Mouse (Mus musculus) embryo, embryonic 10.5 days (tissue): Measurements from ENCODE around the gene Phf2.
A peak's percentile ranks its signal among the peaks of the same experiment; 100 is the strongest.

Experiments
- DNase-seq: peaks from one replicate; pipeline ENCODE4 v3.0.0-alpha.2; 2015; ENCODE audit warnings: low spot score

Phf2 gene

DNA sequence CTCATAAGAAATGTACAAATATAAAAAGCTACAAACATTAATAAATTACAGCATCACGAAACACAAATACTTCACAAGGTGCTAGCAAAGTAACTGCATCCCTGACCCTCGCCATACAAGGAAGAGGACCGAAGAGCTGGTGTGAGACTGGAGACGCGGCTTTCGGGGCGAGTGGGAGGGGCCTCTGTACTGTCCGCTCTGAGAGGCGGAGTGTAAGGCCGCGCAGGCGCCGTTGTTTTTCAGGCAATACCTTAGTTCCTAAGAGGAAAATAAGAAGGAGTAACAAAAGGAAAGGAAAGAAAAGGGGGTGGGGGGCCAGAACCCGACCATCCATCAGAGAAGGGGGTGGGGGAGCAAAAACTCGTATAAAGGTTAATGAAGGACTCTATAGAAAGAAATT is 68.7 kb downstream of the Phf2 start:
- DNase-seq = peak; percentile 30

DNA sequence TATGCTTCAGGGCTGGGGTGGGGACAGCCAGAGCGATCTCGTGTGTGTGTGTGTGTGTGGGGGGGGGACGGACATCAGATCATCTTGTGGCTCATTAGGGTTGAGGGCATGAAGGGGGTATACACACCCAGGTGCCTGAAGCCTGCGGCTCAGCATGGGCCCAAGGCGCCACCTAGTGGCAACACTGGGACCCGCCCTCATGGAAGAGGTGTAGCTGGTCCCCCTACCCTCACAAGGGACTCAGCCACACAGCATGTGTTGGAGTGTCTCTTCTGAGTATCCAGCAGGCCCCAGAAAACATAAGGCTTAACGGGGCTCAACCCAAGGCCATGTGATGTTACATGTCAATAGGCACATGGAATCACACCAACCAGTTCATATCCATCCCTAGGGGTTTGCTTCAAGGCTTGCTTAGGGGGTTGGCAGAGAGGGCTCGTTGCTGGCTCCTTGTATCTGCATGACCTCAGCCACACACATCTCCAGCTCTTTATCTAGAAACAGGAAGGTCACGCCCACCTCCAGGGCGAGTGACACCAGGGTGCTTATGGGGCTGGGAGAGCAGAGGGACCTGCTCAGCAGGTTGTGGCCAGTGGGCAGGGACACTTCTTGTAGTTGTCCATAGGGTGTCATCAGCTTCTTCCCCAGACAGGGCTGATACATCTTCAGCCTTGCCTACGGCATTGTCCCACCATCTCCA is 69.9 kb downstream of the Phf2 start:
- DNase-seq = peak; percentile 78

DNA sequence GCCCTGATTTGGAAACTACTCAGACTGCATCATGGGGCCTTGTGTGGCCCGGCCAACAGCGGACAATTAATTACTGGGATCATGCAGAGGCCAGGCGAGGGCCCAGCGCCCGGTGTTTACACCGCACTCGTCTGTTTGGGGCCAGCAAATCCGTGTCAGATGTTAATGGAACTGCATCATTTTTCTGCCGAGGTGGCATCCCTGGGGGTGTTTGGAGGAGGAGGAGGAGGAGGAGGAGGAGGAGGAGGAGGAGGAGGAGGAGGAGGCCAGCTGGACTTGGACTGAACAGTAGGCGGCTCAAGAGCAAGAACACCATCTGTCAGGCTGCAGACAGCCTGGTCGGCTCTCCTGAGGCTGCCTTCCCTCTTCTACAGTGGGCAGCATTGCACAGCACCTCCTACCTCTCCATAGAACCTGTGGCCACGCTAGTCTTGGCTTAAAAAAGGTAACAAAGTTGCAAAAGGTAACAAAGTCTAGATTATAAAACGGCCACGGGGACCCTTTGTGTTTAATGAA is 72.6 kb downstream of the Phf2 start:
- DNase-seq = peak; percentile 23

DNA sequence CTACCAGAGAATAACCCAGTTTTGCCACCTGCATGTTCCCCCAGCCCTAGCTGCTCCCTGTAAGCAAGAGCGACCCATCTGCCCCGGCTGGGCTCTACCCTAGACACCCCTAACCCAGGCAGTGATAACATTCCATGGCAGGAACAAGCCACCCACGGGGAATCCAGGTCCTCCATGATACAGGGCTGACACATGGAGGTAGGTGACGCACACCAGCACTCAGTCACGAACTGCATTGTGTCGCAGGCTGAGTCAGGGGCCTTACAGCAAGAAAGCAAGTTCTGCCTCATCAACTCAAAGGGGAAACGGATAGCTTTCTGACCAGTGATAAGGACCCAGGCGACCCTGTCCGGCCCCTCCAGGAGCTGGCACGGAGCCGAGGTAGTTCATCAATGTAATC is 74.0 kb downstream of the Phf2 start:
- DNase-seq = no peak

DNA sequence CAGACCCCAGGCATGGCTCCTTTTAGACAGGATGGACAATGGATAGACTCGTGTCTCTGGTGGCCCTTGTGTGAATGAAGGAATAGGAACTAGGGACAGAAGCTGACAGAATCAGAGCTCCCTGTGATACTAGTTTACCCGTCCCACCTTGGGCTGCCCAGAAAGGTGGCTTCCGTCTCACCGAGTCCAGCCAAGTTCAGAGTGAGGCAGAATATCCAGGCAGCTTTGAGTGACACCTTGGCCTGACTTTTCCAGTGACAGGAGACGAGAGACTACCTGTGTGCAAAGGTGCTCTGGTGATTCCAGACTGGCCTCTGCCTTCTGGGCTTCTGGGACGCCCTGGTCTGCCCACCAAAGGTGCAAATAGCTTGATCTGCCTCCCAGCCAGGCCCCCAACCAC is 75.2 kb downstream of the Phf2 start:
- no peak for DNase-seq

DNA sequence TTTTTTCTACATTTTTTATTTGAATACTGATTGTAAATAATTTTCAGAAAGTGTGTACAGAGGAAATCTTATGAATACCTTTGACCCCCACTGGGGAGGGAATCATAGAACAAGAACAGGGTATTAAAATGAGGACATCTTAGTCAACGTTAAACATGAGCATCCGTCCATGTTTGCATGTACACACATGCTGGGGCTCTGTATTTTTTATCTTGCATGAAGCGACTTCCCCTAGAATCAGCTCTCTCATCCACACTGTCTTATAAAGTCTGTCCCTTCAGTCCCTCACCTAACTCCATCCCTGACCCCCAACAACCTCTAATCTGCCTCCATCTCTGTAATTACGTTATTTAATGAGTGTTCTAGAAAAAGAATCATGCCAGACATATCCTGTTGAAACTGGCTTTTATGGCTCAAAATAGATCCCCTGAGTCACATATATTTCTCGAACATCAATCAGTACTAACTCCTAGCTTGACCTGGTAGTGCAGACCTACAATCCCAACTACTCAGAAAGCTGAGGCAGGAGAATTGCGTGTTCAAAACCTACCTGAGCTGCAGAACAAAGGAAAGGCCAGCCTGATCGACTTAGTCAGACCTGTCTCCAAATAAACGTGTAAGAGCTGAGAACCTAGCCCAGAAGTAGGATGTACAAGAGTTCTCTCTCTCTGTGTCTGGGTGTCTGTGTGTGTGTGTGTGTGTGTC is 86.2 kb downstream of the Phf2 start:
- DNase-seq = no peak

DNA sequence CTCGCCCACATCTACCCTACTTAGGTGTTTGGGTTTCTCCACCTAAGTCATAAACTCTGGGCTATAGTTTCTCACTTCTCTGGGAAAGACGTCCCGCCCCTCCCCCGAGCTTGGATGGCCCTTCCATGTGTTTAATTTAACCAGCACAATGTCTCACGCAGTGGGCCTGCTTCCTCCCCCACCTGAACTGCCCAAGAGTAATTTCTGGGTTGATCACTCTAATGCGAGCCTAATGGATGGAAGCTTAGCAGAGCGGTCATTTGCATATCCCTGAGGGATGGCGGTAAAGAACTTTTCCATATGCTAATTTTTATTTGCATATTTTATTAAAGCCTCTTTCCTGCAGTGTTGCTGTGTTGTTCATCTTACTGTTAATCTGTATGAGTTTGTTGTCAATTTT is 86.8 kb downstream of the Phf2 start:
- DNase-seq = no peak

DNA sequence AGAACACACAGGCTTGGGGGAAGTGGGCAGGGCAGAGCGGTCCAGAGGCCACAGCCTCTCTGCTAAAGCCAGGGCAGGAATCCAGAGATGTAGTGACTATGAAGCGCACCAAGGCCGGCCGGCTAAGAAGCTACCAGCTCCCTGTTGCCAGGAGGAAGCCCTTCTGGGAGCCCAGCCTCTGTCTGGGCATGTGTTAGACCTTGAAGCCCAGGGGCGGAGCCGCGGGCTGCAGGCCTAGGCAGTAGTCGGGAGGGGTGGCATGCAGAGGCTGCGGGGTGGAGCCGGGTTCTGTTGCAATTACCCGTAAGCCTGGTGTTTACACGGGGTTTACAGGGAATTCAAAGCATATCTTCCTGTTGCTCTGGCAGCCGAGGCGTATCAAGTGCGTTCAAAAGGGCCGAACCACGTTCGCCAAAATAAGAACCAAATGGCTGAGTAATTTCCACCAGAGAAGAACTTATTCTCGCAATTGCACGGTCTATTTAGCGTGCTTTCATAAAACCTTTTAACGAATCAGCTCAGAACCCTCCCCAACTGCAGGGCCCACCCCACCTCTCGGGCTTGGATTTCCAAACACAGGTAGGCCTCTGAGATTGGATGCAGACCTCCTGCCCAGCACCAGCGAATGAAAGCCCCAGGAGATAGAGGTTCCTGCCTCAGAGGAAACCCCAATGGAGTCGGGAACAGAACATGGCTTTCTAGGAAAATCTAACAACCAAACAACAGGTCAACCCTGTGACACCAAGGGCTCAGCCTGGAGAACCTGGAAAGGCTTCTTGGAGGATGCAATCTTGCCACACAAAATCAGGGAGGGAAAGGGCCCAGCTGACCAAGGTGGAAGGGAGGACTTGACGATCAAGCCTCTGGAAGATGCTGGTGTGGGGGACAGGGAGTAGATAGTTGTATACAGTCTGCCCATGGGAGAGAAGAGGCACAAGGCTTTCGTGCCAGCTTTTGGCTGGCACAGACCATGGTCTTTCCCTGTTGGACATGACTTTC is 87.9 kb downstream of the Phf2 start:
- peak; percentile 56 for DNase-seq

DNA sequence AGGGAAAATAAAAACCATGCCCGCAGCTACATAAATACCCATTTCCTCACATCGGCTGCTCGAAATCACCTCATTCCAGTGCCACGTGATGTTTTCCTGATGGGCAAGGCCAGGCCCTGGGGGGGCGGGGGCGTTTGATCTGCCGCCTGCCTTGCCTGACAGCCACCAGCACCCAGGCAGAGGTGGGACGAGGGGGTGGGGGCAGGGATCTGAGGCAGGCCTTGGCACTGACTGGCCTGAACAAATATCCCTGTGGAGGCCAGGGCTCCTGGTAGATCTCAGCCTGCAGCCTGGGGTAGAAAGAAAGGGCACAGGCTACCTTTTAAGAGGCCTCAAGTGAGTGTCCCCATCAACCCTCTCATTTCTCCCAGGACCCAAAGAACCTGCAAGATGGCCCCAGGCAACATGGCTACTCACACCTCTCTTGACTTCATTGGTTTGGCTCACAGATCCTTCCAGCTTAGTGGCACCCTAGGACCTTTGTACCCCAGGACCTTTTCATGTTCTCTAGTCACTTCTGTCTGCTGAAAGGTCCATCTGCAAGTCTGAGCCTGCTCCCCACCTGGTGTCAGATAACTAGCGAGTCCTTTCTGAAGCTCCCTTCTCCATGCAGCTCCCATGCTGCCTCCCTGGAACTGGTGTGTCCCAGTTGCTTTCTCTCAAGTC is 90.4 kb downstream of the Phf2 start:
- peak; percentile 39 for DNase-seq

DNA sequence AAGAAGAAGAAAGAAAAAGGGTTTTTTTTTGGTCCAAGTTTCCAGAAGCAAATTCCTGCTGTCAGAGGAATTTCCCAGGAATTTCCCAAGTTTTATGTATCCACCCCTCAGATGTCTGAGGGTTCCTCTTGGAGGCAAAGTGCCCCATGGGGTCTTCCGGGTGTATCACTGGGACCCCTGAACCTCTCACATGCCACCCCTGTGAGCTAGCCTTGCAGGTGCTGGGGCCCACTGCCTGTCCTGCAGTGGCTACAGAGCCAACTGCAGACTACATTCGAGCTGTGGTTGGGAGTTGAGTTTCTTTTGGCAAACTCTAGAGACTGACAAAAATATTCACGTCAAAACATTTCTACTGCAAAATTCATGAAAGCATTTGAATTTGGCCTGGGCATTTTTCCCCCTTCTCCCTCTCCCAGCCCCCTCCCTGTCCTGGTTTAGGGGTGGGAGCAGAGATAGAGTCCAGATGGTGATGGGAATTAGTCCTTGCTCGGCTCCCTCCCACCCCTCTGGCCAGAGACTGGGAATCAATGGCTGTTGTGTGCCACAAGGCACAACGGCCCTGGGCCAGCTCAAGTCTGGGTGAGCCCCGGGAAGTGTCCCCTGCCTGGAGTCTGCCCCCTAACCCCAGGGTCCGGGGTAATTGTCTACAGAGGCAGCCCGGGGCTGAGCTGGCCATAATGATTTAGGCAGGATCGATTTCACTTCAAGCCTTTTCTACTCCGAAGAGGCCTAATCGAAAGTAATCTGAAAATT is 91.2 kb downstream of the Phf2 start:
- DNase-seq = peak; percentile 48

DNA sequence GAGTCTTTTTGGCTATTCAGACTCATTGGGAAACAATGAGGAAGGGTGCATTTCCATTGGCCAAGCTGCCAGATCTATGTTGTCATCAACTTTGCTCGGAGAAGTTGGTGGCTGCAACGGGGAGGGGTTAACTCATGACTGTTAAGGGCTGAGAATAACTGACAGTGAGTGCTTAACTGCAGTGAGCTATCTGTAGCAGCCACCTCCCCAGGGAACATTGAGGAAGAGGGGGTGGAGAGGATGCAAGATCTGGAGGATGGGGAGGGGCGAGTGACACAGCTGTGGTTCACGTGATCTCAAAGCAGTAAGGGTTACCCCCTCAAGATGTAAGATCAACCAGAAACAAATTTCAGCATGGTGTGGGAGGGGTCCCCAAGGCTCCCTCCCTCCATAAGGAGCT is 92.8 kb downstream of the Phf2 start:
- no peak for DNase-seq

DNA sequence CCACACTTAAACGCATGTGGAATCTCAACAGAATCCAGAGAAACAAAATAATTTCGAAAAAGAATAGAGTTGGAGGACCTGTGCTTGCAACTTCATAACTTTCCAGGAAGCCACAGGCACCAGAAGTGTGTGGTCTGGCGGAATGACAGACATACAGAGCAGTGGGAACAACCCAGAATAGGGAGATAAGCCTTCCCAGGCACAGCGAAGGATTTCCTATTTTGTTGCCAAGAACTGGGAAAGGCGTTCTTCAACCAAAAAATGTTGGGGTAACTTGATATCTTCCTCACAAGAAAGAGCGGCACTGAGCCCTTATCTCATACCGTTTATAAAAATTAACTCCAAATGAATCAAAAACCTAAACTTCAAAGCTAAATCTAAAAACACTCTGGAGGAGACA is 96.4 kb downstream of the Phf2 start:
- no peak for DNase-seq

DNA sequence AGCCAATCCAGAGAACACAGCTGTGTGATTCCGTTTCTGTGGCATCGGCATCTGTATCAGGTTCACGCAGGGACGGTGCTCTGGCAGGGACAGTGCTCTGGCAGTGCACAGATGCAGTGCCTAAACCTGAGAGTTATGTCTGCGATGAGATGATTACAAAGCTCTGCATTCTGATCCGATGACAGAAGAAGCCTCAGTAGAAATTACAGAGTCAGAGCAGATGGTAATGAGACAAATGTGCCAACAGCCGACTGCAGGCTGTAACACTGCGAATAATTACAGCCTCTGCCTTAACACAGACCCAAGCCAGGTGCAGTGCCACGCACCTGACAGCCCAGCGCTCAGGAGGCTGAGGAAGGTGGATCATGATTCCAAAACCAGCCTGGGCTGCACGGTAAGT is 102.8 kb downstream of the Phf2 start:
- DNase-seq = no peak

DNA sequence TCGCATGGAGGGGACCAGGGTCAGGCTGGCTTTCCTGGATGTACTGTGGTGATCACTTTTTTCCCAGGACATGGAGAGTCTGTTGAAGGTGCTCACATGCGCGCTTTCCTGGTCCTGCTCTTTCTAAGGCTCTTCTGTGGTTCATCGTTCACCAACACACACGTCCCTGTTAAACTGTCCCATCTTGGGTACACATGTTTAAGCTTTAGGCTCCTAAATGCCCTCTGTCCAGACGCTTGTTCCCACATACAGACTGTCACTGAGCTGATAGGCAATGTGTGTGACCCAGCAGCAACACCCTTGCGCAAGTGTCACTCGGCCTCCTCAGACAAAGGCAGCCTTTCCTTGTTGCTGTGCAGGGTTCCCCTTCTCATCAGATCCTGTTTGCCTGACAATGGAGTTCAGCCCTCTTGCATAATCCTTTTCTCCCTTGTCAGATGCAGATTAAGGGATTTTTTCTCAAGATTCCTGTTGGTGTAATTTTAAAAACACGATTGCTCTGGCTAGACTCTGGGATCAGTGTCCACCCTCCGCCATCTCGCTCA is 107.1 kb downstream of the Phf2 start:
- peak; percentile 10 for DNase-seq

DNA sequence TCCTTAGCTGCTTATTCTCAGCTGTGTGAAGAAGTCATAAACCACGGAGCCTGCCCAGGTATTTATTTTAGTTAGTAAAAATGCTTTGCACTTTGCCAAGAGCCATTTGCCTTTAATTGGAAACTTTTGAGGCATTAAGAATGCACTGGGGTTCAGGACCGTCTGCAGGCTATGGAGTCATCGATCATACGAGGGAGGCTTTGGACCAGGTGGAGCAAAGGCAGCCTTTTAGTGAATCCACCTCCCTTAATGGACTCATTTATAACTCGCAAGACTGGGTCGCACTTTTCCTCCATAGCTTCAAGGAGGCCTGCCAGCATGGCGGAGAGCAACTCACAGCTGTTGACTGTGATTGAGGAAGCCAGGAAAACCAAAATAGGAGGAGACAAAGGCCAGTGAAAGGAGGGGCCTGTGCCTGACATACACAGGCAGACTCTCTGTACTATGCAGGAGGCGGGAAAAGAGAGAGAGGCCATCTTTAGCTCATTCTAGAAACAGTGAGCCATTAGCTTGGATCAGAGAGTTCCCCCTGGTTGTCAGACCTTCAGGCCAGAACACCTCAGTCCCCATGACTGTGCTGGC is 110.0 kb downstream of the Phf2 start:
- no peak for DNase-seq

DNA sequence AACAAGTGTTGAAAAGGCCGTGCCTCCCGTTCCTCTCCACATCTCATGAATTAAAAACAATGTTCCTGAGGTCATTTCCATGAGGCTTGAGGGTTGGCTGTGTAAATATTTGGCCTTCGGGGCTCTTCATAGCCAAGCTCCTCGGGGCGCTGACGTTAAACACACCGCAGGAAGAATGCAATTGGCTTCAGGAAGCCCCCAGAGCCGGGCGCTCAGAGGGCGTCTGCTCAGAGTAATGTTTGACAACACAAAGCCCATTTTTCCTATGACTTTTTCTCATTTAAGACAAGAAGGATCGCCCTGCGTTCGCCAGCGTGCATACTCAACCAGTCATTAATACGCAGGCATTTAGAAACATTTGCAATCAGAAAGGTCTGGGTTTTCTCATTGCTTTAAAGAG is 114.2 kb downstream of the Phf2 start:
- no peak for DNase-seq
